Comparison of ENCODE assay signal across 19 mouse cellular contexts in the genomic region with DNA sequence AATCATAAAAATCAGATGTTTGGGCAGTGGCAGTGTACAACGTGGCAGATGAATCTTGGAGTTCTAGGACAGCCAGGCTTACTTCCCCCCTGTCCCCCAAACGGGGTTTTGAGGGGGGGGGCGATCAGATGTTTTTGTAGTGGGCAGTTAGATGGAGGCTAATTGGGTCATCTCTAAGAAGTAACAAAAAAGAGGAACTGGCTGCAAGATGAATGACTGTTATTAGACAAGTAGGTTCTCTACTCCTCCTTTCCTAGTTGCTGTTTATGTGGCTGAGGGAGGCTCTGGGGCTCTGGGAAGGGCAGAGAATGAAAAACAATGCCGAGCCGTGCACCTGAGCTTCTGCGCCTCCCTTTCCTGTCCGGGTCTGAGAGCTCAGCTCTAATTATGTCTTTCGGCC. TPM values are rescaled to one million over a fixed set of nuclear protein-coding genes. Genes with fewer than 3 reads are reported as not detected.
DNase-seq lines count a peak whose midpoint lies in the region; ATAC-seq and TF ChIP-seq lines count a peak whose summit lies in the region.
"Had no signal": no experiment of that assay in that cellular context is flagged by ENCODE, and none has a peak within 500 bp of the region (broad histone marks: within the 10 kb centered on the region; RNA-seq: fewer than 3 reads in every experiment).

No protein-coding gene starts in this region.

- no peak overlapping the region for H3K9ac ChIP-seq in limb, embryonic 13.5 days
- H3K9ac ChIP-seq: forebrain, embryonic 12.5 days; heart, embryonic 12.5 days; hindbrain, embryonic 14.5 days; neural tube, embryonic 12.5 days; stomach, embryonic 15.5 days had no signal

- intact Hi-C loops in gastrocnemius, adult 2 months (cut with DNase I) = no loop called here

- 72% methylated on average over 8 of the region's 8 CpGs for whole genome bisulfite sequencing in limb, embryonic 13.5 days
- 79% methylated on average over 8 of the region's 8 CpGs for WGBS in limb, embryonic 10.5 days
- WGBS in olfactory bulb, adult 2 months = 11% methylated on average over 8 of the region's 8 CpGs

- no peak for TF ChIP-seq POLR2A in olfactory bulb, adult 2 months (IDR thresholded peaks at IDR 0.05; ENCODE audit: insufficient read depth, low read depth, low read length)

- 0 out of 2 replicates have a peak overlapping the region, but pooled peaks have one; percentile 7 for H3K27ac ChIP-seq in gastrocnemius, adult 2 months
- H3K27ac ChIP-seq in limb, embryonic 13.5 days = peak overlapping the region; percentile 29; the same call in 1 of the 2 replicates
- no peak overlapping the region for H3K27ac ChIP-seq in limb, embryonic 10.5 days
- H3K27ac ChIP-seq in olfactory bulb, adult 2 months (ENCODE audit: insufficient read depth, low read depth, low read length) = 0 out of 2 replicates have a peak overlapping the region, but pooled peaks have one; percentile 12
- H3K27ac ChIP-seq: forebrain, embryonic 12.5 days; hindbrain, embryonic 14.5 days; neural tube, embryonic 12.5 days; stomach, embryonic 15.5 days had no signal

- no peak overlapping the region for H3K4me2 ChIP-seq in limb, embryonic 13.5 days (replicated peaks)
- H3K4me2 ChIP-seq: forebrain, embryonic 12.5 days; heart, embryonic 12.5 days; hindbrain, embryonic 14.5 days; neural tube, embryonic 12.5 days; stomach, embryonic 15.5 days had no signal

- peaks cover 11% of the 10 kb centered on the region; the same call in 1 of the 2 replicates for H3K36me3 ChIP-seq in limb, embryonic 13.5 days
- H3K36me3 ChIP-seq in limb, embryonic 10.5 days = peaks cover 38% of the 10 kb centered on the region
- H3K36me3 ChIP-seq: stomach, embryonic 15.5 days had no signal

- no peak for TF ChIP-seq CTCF in gastrocnemius, adult 2 months (IDR thresholded peaks at IDR 0.05)
- TF ChIP-seq CTCF in olfactory bulb, adult 2 months (IDR thresholded peaks at IDR 0.05; ENCODE audit: insufficient read depth, low read depth, low read length) = no peak

- H3K9me3 ChIP-seq in limb, embryonic 13.5 days = no peaks in the 10 kb centered on the region
- H3K9me3 ChIP-seq in limb, embryonic 10.5 days (replicated peaks) = no peaks in the 10 kb centered on the region
- H3K9me3 ChIP-seq: forebrain, embryonic 12.5 days; heart, embryonic 12.5 days; neural tube, embryonic 12.5 days; stomach, embryonic 15.5 days had no signal

- no peak for DNase-seq in gastrocnemius, adult 2 months
- DNase-seq in gastrocnemius, adult 18-20 months (ENCODE audit: low spot score) = no peak
- no peak for DNase-seq in limb, embryonic 10.5 days (ENCODE audit: low spot score)
- no peak for DNase-seq in frontal cortex, postnatal 36 days (ENCODE audit: low spot score in 2 of 2)
- DNase-seq in gastrocnemius, postnatal 25 days = no peak
- DNase-seq: cerebellum, adult 8-10 months; kidney, adult 2 months; kidney, postnatal 4 days; lung, adult 18-20 months; lung, postnatal 4 days had no signal

- no peaks in the 10 kb centered on the region for H3K27me3 ChIP-seq in limb, embryonic 13.5 days
- H3K27me3 ChIP-seq in limb, embryonic 10.5 days (ENCODE audit: low read depth, poor library complexity, severe bottlenecking) = no peaks in the 10 kb centered on the region
- H3K27me3 ChIP-seq: forebrain, embryonic 12.5 days; heart, embryonic 12.5 days; neural tube, embryonic 12.5 days; stomach, embryonic 15.5 days had no signal

- peaks cover 16% of the 10 kb centered on the region for H3K4me1 ChIP-seq in limb, embryonic 13.5 days
- H3K4me1 ChIP-seq in limb, embryonic 10.5 days = 0 out of 2 replicates have a peak, but pooled peaks cover 2% of the 10 kb centered on the region
- H3K4me1 ChIP-seq in olfactory bulb, adult 2 months (ENCODE audit: control insufficient read depth, insufficient read depth, low read length) = peaks cover 14% of the 10 kb centered on the region
- H3K4me1 ChIP-seq: stomach, embryonic 15.5 days had no signal

- H3K4me3 ChIP-seq in gastrocnemius, adult 2 months = 0 out of 2 replicates have a peak overlapping the region, but pooled peaks have one; percentile 18
- no peak overlapping the region for H3K4me3 ChIP-seq in limb, embryonic 13.5 days
- no peak overlapping the region for H3K4me3 ChIP-seq in limb, embryonic 10.5 days
- H3K4me3 ChIP-seq in olfactory bulb, adult 2 months (ENCODE audit: insufficient read depth, low read depth, low read length) = no peak overlapping the region
- H3K4me3 ChIP-seq: forebrain, embryonic 12.5 days; heart, embryonic 12.5 days; neural tube, embryonic 12.5 days; stomach, embryonic 15.5 days had no signal

- no peak for ATAC-seq in limb, embryonic 13.5 days (ENCODE audit: low FRiP score, low read depth)
- peak; percentile 88 for ATAC-seq in granulocyte monocyte progenitor cell, adult 5-6 weeks (replicated peaks; ENCODE audit: poor library complexity, severe bottlenecking)

RNA-seq across cellular contexts. Expression of a gene that starts 13.9 kb away (rescaled TPM):
- 10 to 100 TPM; 48.8 to 75.8 TPM for total RNA-seq in gastrocnemius, adult 2 months (2021)
- 10 to 100 TPM; 48.6 to 59.8 TPM for total RNA-seq in gastrocnemius, adult 18-20 months (2021)
- polyA plus RNA-seq in limb, embryonic 13.5 days (2015; fragmentation: Nextera tagmentation; extraction: Ambion mirVana) = 506 and 533 TPM in 2 replicates
- 583 and 605 TPM in 2 replicates for polyA plus RNA-seq in limb, embryonic 10.5 days (2016; fragmentation: Nextera tagmentation; extraction: Ambion mirVana)
- 220 and 223 TPM in 2 replicates for total RNA-seq in granulocyte monocyte progenitor cell, adult 5-6 weeks (2014; fragmentation: Nextera tagmentation)
- total RNA-seq in granulocyte monocyte progenitor cell, adult 5-6 weeks (2017) = 135 and 137 TPM in 2 replicates
- 260 and 372 TPM in 2 replicates for polyA plus RNA-seq in olfactory bulb, adult 2 months (2012; ENCODE audit: insufficient read depth, insufficient read length, low replicate concordance, missing spikeins)
- 10 to 100 TPM; 59.1 to 72.0 TPM for total RNA-seq in gastrocnemius, postnatal 25 days (2021)

RNA-seq across cellular contexts. Expression of a gene that starts 36.2 kb away (rescaled TPM):
- total RNA-seq in gastrocnemius, adult 2 months (2021) = 100 to 1,000 TPM; 215 to 248 TPM
- total RNA-seq in gastrocnemius, adult 18-20 months (2021) = 100 to 1,000 TPM; 138 to 243 TPM
- not detected in 2 replicates for polyA plus RNA-seq in limb, embryonic 13.5 days (2015; fragmentation: Nextera tagmentation; extraction: Ambion mirVana)
- polyA plus RNA-seq in limb, embryonic 10.5 days (2016; fragmentation: Nextera tagmentation; extraction: Ambion mirVana) = not detected in 2 replicates
- total RNA-seq in granulocyte monocyte progenitor cell, adult 5-6 weeks (2014; fragmentation: Nextera tagmentation) = not detected in 2 replicates
- not detected in 2 replicates for total RNA-seq in granulocyte monocyte progenitor cell, adult 5-6 weeks (2017)
- not detected in 2 replicates for polyA plus RNA-seq in olfactory bulb, adult 2 months (2012; ENCODE audit: insufficient read depth, insufficient read length, low replicate concordance, missing spikeins)
- total RNA-seq in gastrocnemius, postnatal 25 days (2021) = 100 to 1,000 TPM; 262 to 263 TPM
- polyA plus RNA-seq: forebrain, embryonic 12.5 days; heart, embryonic 12.5 days; limb, embryonic 11.5 days; neural tube, embryonic 12.5 days had no signal

RNA-seq across cellular contexts. Expression of a gene that starts 57.1 kb away (rescaled TPM):
- 10 to 100 TPM; 16.4 to 21.5 TPM for total RNA-seq in gastrocnemius, adult 2 months (2021)
- total RNA-seq in gastrocnemius, adult 18-20 months (2021) = 10 to 100 TPM; 16.7 to 22.6 TPM
- polyA plus RNA-seq in limb, embryonic 13.5 days (2015; fragmentation: Nextera tagmentation; extraction: Ambion mirVana) = 88.4 and 96.1 TPM in 2 replicates
- 116 and 119 TPM in 2 replicates for polyA plus RNA-seq in limb, embryonic 10.5 days (2016; fragmentation: Nextera tagmentation; extraction: Ambion mirVana)
- 70.8 and 90.6 TPM in 2 replicates for total RNA-seq in granulocyte monocyte progenitor cell, adult 5-6 weeks (2014; fragmentation: Nextera tagmentation)
- 74.1 and 76.1 TPM in 2 replicates for total RNA-seq in granulocyte monocyte progenitor cell, adult 5-6 weeks (2017)
- not detected in 2 replicates for polyA plus RNA-seq in olfactory bulb, adult 2 months (2012; ENCODE audit: insufficient read depth, insufficient read length, low replicate concordance, missing spikeins)
- total RNA-seq in gastrocnemius, postnatal 25 days (2021) = 10 to 100 TPM; 17.3 to 19.2 TPM

Comparison
In these comparisons a context has a peak if more than half of its experiments do, and no peak if none do; other contexts are left out.
1. RNA of a gene that starts 36.2 kb away (total RNA-seq): 262 to 263 TPM in gastrocnemius, postnatal 25 days, 215 to 248 TPM in gastrocnemius, adult 2 months and 138 to 243 TPM in gastrocnemius, adult 18-20 months; not detected in granulocyte monocyte progenitor cell, adult 5-6 weeks; every median in the first group is over 100 times any median in the second.